Mouse (Mus musculus) kidney, adult 9 months (tissue): ENCODE measurements around the gene Prrt1.

Experiments used
- DNase-seq: peaks from one replicate; pipeline ENCODE4 v3.0.0; 2022

Prrt1 gene

DNA sequence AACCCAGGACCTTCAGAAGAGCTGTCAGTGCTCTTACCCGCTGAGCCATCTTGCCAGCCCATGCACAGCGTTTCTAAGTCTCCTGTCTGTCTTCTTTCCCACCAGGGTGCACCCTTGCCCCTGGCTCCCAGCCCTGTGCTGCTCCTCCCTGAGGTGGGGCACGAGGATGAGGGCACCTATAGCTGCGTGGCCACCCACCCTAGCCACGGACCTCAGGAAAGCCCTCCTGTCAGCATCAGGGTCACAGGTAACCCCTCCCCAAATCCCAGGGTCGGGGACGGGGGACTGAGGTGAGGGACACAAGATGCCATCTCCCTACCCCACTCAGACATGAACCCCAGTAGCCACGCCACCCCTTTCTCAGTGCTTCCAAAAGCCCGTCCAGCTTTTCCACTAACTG lies 29.4 kb upstream of the Prrt1 start:
- DNase-seq = no peak

DNA sequence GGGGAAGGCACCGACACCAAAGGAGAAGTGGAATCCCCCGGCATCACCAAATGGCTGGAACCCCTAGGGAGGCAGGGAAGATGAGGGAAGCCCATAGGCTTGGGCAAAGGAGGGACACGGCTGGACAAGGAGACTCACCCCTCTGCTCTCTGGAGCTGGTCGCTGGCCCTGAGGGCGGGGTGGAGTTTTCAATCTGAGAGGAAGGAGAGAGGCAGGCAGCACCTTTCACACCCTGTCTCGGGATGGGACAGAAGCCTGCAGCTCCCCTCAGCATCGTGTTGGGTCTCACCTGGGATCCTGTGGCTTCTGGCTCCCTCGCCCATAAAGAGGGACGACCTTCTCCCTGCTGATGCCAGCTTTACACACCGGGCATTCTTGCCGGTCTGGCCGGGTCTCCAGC lies 27.5 kb upstream of the Prrt1 start:
- no peak for DNase-seq

DNA sequence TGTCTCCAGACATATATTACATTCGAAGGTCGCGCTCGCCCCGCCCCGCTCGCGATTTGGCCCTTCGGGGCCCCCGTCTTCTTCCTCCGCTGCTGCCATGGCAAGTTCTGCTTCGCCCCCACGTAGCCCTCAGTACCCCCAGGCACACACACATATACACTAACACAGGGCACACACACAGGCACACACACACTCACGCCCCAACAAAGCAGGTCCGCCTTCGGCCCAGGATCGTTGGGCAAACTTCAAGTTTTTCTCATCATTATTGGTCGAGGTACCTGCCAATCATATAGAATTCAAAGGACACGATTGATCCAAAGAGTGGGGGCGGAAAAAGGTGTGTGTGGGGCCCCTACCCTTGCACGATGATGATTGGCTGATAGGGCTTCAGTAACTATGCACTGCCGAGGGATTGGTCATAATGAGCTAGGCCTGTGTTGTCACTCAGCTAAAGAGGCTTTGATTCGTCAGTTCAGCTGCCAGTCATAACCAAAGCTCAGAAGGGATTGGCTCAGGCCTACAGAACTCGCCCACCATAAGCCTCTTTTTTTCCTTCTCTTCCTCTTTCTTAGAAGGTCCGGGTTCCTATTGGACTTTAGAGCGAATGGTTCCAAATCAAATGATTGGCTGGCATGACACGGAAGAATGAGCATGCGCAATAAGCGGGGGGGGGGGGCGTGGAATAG lies 25.8 kb upstream of the Prrt1 start, which contains the start of gene Rnf5:
Gene Rnf5, minus strand, starts transcription at position 316 of the 686 bp plus-strand sequence.
- peak; percentile 100 for DNase-seq

DNA sequence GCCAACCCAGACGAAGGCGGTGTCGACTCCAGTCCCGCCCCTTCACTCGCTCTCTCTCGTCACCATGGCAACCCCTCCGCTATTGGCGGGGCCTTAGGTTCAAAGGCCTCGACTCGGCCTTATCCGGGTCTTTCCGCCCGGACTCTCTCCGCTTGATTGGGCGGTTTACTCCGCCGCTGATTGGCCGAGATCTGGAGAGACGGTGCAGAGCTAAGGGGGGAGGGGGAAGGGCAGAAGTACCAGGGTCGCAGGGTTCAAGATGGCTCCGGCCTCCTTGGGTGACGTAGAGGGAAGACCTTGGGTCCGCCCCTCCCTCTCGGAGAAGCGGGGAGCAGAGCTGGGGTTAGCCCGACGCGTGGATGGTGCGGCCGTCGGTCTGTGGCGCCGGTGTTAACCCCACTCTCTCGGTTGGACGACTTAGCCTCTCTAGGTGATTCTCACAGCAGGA lies 25.2 kb upstream of the Prrt1 start, which contains the start of gene Agpat1:
Gene Agpat1, plus strand, starts transcription at position 202 of the 448 bp plus-strand sequence.
- peak; percentile 99 for DNase-seq

DNA sequence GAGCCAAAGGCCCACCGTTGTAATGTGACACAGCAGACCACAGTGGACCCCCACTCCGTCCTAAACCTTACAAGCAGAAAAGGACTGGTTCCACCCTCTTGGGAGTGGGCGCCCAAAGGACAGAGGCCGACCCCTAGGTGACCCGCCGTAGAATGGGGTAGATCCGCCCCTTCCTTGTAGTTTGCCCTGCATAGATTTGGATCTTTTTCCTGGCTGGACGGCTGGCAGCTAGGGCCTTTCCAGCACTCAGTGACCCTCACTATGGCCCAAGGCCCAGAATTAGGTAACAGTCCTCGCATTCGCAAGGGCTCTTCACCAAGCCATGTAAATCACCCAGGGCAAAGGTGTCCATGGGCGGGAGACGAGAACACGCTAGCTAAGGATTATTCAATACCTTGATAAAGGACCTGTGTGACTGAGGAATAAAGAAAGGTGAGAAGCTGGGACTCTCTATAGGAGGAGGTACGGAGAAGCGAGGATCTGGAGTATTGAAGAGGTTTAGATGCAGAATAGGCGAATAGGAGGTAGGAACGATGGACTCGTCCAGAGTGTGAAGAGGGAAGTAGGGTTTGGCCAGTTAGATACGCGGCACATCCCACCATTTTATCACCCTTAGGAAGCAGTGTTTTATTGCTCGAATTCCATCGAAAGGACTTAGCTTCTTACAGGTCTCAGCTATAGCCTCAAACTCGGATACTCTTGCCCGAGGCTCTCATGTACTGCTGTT lies 24.7 kb upstream of the Prrt1 start:
- DNase-seq = peak; percentile 94

DNA sequence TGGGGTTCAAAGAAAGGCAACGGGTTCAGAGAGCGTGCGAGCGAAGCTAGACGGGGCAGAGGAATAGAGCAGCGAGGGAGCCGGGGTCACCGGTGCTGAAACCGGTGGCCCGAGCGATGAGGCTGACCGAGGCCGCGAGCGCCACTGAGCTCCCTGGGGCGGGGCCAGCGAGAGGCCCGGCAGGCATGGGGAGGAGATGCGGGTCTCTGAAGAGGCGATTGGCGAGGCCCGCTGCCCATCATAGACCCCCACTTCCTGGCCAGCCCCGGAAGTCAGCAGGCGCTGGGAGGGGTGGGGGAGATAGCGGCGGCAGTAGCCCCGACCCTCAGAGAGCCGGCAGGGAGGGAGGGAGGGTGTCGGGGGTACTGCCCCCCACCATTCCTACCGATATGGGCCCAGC lies 23.7 kb upstream of the Prrt1 start:
- peak; percentile 98 for DNase-seq

DNA sequence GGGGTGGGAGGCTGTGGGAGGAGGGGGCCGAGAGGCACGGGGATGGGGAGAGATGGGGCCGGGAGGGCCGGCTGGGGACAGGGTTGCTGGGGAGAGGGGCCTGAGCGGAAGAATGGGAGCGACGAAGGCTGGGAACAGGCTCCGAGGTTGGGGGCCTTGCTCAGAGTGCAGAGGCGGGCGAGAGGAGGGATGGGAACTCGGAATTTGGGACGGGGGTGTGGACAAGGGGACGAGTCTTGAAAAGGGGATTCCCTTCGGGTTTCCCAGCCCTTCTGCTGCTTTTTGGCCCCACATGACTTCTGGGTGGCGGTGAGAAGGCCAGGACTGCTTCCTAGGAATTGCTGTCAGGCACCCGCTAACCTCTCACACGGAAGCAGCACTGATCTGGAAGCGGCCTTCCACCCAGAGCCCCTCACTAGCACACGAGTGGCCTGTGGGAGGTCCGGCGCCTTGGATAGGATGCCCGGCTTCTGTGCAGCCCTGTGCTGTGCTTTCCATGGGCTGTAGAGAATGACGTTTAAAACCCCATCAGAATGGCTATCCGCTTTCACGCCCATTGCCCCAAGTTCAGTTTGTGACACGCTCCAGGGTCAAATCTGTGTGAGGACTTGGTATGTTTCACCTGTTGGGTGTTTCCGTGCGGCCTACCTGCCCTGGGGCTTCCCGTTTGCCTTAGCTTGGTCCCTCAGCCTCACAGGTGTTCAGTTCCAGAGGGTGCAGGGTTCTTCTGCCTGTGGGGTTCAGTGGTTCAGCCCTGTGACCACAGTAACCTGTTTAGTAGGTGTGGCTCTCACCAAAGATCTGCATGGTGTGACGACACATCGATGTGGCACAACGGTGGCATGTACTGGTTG lies 22.9 kb upstream of the Prrt1 start:
- DNase-seq = no peak

DNA sequence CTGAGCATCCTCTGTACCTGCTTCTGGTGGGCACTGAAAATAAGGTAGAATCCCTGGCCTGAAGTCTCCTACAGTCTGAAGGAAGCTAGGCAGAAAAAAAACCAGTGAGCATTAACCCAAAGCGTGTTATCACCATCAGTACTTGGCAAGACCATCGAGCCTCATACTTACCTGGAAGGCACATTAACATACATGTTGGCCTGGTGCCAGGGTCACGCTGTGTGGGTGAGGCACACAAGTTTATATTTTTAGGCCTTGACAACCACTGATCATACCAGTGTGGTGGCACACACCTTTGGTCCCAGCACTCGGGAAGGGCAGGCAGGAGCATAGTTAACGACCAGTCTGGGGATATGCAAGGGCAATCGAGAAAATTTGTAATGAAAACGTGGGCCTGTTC lies 21.3 kb upstream of the Prrt1 start:
- DNase-seq = no peak

DNA sequence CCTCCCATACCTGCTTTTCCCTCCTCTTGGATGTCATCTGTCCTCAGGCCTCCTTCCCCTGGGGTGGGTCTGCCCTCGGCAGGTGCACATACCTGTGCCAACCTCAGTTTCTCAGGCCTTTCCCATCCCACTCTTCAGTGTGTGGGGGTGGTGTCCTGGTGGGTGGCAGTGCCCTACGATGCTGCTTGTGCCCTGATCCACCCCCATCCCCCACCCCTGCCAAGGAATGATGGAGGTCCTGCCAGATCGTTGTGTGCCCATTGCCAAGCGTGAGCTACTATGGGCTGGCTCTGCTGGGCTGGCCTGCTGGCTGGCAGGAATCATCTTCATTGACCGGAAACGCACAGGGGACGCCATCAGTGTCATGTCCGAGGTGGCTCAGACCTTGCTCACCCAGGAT lies 18.3 kb upstream of the Prrt1 start:
- DNase-seq = no peak

DNA sequence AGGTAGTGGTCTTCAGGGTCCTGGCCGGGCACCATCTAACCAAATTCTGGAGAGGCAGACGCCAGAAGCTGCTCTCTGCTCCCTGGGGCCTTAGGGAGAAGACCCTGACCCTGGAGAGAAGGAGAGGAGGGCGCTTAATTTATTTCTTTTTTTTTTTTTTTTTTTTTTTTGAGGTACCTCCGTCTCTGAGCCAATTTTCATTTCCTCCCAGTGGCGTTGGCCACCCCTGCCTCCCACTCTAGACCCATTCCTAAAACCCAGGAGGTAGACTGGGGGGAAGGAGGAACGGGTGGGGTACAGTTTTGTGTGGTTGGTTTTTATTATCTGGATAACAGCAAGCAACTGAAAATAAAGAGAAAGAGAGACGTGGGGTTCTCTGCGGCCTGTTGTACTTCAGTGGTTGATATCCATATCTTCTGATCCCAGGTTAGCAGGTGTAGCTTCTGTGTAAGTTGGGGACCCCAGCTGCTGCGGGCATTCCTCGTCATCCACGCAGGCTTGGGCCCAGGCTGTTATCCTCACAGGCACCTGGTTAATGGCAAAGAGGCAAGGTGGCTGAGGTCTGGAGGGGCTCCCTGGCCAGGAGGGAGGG lies 16.2 kb upstream of the Prrt1 start:
- DNase-seq = no peak

DNA sequence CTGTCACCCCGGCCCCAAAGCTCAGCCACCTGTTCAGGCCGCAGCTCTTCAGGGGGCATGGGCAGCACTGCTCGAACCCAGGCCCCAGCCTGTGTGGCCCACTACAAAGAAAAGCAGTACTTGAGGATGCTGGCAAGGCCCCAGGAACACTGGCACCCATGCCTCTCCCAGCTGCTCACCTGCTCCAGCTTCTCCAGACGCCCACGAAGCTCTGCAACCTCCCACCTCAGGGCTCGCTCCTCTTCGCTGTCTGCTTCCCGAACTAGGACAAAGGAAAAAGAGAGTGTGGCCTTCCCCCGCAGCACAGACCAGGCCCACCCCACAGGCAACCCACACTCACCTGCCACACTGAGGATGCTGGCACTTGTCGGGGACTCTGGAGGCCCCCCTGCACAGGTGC lies 15.5 kb upstream of the Prrt1 start:
- no peak for DNase-seq

DNA sequence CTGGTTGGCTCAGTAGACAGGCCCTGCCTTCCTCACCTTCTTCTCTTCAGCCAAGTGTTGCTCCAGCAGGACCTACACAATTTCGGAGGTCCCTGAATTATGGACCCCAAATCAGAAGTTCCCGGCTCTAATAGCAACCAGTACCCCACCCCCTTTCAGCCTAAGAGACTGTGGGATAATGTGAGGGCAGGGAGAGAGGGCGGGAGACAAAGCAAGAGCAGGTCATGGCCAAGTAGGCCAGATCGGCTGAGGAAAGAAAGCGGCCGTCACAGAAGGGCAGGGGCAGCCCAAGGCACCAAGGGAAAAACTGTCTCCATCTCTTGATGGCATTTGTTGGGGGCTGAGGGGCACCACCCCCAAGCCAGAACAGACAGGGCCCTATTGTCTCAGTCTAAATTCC lies 13.5 kb upstream of the Prrt1 start, which contains the start of gene Egfl8:
Gene Egfl8, minus strand, starts transcription at position 101 of the 400 bp plus-strand sequence.
- DNase-seq = no peak

DNA sequence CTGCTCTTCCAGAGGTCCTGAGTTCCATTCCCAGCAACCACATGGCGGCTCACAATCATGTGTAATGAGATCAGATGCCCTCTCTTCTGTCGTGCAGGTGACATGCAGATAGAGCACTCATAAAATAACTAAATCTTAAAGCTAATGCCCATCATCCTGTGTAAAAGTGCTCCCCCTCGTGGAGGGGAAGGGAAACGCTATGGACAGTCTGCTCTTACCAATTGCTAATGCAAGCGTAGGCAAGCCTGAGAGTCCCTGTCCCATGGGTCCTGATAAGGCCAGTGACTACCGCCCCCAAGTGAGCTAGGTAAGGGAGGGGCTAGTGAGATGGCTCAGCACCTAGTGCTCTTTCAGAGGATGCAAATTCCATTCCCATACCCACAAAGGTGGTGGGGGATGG lies 10.3 kb upstream of the Prrt1 start:
- peak; percentile 84 for DNase-seq

DNA sequence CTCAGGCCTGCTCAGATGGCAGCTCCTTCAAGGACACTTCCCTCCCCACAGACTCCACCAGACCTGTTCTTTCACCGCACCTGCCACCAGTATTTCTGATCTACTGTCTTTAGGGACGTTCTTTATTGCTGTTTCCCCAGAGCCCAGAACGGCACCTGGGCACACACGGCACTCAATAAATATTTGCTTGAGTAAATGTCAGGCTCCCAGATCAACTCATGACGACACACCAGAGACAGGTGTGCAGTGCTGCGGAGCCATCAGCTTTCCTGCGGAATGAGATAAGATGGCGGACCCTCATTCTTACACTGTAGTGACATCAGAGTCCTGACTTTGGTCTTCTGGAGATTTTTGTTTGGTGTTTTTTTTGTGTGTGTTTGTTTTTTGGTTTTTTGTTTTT lies 8.3 kb upstream of the Prrt1 start:
- no peak for DNase-seq

DNA sequence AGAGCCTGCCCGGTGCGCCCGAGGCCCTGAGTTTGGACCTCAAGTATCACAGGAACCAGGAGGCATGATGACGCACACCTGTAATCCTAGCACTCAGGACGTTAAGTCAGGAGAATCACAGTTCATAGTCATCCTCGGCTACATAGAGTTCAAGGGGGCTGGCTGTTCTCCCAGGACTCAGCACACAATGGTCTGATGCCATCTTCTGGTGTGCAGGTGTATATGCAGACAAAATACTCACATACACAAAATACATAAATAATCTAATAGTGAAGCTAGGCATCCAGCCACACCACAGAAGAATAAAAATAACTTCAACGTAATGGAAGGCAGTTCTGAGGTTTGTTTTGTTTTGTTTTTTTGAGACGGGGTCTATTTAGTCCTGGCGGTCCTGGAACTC lies 6.2 kb upstream of the Prrt1 start:
- no peak for DNase-seq

DNA sequence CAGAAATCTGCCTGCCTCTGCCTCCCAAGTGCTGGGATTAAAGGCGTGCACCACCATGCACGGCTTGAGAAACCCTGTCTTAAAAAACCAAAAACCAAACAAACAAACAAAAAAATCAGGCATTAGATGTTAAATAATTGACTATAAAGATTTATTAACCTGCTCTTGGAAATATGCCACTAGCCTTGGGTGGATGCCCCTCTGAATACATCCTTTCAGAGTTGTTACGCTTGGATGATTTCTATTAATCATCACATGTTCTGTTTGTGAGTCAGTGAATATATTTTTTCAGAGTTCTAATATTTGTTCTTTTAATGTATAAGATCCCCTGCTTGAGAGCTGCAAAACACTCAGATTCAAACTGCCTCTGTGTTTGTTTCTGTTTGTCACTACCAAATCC lies 4.4 kb upstream of the Prrt1 start:
- DNase-seq = peak; percentile 82

DNA sequence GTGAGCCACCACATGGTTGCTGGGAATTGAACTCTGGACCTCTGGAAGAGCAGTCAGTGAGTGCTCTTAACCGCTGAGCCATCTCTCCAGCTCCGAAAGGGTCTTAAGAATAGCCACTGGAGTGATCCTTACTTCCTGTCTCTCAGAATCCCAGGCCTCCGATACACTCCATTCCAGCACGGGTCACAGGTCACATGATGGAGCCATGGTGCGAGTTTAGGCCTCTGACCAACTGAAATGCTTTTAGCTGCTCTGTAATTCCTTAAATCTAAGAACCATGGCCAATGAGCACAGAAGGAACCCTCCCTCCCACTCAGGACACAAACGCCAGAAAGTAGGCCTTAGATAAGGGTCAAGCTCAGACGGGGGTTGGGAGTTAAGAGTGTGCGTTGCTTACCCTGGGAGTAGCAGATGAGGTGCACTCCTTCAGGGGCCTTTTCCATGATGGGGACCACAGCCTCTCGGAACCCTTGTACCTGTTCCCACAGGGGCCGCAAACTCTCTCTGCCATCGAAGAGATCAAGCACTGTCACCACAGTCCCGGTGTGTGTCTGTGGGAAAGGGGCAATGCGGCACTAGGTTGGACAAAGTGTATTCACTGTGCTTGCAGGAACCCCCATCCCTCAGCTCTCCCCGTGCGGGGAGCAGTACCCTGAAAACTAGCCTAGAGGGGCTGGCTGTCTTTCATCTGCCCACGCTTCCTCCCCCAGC lies 3.1 kb upstream of the Prrt1 start:
- peak; percentile 67 for DNase-seq

DNA sequence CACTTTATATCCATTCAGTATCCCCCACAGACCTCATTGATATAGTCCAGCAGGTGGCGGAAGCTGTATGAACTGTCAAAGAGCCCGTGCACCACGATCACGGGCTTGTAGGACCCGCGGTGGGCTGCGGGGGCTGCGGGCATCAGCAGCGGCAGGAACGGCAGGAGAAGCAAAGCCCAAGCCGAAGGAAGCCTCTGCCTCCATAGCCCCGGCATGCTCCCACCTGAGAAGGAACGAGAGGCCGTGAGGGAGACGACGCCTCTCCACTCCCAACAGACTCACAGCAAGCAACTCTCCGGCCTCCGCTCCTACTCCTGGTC lies 2.6 kb upstream of the Prrt1 start:
- DNase-seq = peak; percentile 60

DNA sequence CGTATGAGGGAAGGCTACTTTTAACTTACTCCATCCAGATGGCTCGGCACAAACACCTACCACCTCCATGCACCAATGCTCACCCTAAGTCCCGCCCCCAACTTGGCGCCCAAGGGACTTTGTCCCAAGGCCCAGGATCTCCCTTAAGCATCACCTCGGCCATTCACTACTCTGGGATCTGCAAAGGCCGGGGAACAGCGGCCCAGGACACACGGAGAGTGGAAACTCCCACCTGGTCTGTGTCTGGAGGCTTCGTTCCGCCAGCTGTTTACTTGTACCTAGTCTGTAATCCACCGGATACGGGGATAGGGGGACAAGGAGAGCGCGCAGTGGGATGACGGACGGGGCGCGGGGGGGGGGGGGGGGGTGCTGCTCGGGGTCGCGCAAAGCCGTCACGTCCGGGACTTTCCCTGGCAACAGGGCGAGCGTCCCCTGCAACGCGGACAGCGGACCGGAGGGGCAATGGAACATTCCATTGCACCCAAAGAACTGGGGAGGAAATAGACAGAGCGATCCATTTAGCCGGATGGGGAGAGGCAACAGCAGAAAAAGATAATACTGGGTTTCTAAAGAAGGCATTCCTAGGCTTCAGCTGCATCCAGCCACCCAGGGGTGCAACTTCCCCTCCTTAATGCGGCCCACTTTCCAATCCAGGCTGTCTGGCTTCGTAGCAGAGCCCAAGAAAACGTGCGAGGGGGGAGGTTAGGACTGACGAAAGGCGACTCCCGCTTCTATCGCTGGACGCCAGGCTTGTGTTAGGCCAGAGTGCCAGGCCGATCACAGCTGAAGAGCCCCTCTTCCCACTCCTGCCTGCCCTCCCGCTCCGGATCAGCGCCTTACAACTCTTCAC lies 2.0 kb upstream of the Prrt1 start:
- DNase-seq = peak; percentile 95

DNA sequence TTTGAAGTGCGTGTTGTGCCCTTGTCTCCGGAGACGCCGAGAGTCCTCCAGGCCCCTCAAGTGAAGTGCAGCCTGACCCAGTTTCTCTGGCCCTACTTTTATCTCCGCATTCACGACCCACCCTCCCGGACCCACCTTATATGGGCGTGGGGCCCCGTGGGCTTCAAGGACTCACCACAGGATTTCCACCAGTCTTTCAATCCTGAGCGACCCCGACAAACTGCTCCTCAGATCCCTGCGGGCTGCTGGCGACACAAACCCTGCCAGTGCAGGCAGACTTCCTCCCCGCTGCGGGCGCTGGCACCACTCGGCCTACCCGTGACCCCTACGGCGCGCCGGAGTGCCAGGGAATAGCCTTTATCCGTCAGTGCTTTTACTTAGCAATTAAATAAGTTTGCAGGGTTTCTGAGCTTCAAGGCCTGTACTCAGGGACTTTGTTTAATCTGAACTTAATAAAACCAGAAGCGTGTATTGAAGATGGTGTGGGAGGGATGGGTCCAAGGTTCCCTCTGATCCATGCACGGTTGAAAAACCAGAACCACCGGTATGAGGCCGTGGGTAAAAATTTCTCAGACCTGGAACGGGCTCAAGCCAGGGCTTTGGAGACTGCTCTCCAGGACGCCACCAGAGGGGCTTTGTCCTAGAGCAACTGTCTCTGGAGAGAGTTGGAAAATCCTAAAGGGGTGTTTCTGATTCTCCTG lies 1.2 kb upstream of the Prrt1 start, which contains the start of gene Ppt2:
Gene Ppt2, minus strand, starts transcription at position 568 of the 701 bp plus-strand sequence.
- peak; percentile 89 for DNase-seq

DNA sequence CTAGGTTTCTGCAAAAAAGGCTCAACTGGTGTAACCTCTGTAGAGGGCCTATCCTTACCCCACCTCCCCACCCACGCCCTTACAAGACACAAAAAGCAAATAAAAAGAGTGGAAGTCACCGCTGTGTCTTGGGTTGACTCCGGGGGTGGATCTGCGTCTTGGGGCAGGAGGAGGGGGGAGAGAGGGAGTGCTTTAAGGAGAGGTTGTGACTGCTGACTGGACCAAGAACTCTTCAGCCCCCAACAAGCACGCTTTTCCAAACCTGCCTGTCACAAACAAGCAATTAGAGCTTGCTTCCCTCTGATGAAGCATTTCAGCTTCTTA lies 727 bp upstream of the Prrt1 start:
- no peak for DNase-seq
